Mouse (Mus musculus) liver, embryonic 14.5 days (tissue): ENCODE measurements around the gene Plekhj1. TPM values are rescaled to one million over a fixed set of nuclear protein-coding genes. Genes with fewer than 3 reads are reported as not detected.

Source experiments
- ATAC-seq: fragments of 200-750 bp; cut with Nextera tagmentation; 2 replicates; pipeline ENCODE4 v1.8.0; 2017; ENCODE audit warnings: moderate number of reproducible peaks, mild to moderate bottlenecking, moderate library complexity; ENCODE audit not compliant: insufficient read depth
- DNase-seq, 3 experiments: peaks; one replicate each; pipeline ENCODE4 v3.0.0-alpha.2; 2012 to 2013; ENCODE audit warnings: low read depth in 3 of 3, low spot score in 3 of 3
- H3K27ac ChIP-seq: fragments of 300-500 bp; sonication (generic); 2 replicates; pipeline ENCODE4 v1.5.1; 2014; ENCODE audit warnings: moderate library complexity, mild to moderate bottlenecking, control low read depth, inconsistent platforms
- H3K27me3 ChIP-seq: fragments of 300-500 bp; sonication (generic); 2 replicates; pipeline ENCODE4 v1.6.1; 2014; ENCODE audit warnings: mild to moderate bottlenecking, low read length, moderate library complexity; ENCODE audit not compliant: control insufficient read depth, insufficient read depth
- H3K36me3 ChIP-seq: fragments of 300-500 bp; sonication (generic); replicated peaks from 2 replicates; pipeline ENCODE4 v1.6.1; 2014; ENCODE audit warnings: low read depth; ENCODE audit not compliant: control insufficient read depth, insufficient read depth
- H3K4me1 ChIP-seq, 2 experiments: fragments of 200-500 bp in 1 of 2; fragments of 300-500 bp in 1 of 2; sonication (generic) in 1 of 2; replicated peaks; 2 replicates each; pipeline ENCODE4 v1.6.1; 2012 to 2014; ENCODE audit warnings: antibody characterized with exemption in 1 of 2, inconsistent platforms in 1 of 2, low read length in 1 of 2; ENCODE audit not compliant: control insufficient read depth in 2 of 2, insufficient read depth in 2 of 2
- H3K4me2 ChIP-seq: fragments of 300-500 bp; sonication (generic); 2 replicates; pipeline ENCODE4 v1.6.1; 2014; ENCODE audit warnings: low read depth, mild to moderate bottlenecking, control low read depth, moderate library complexity
- H3K4me3 ChIP-seq, 2 experiments: fragments of 200-500 bp in 1 of 2; fragments of 300-500 bp in 1 of 2; sonication (generic) in 1 of 2; 2 replicates each; pipeline ENCODE4 v1.5.1; 2012 to 2014; ENCODE audit warnings: low read depth in 2 of 2, low read length in 2 of 2, mild to moderate bottlenecking in 2 of 2, control low read depth in 1 of 2, inconsistent platforms in 1 of 2, moderate library complexity in 1 of 2; ENCODE audit not compliant: insufficient read depth in 1 of 2
- H3K9ac ChIP-seq: fragments of 300-500 bp; sonication (generic); replicated peaks from 2 replicates; pipeline ENCODE4 v1.6.1; 2014; ENCODE audit warnings: mild to moderate bottlenecking, control low read depth, moderate library complexity
- H3K9me3 ChIP-seq: fragments of 300-500 bp; sonication (generic); 2 replicates; pipeline ENCODE4 v1.6.1; 2016; ENCODE audit warnings: low read length, mixed read lengths; ENCODE audit not compliant: control insufficient read depth
- CTCF ChIP-seq: IDR thresholded peaks from 2 replicates; pipeline ENCODE4 v1.5.1; 2016; ENCODE audit warnings: antibody characterized with exemption, low read depth, control low read depth
- EP300 ChIP-seq: IDR thresholded peaks from 2 replicates; pipeline ENCODE4 v1.6.1; 2016; ENCODE audit warnings: antibody characterized with exemption, low read depth
- WGBS: fragments of 180-500 bp; shearing (Covaris S2); extraction: QIAGEN DNeasy Blood & Tissue Kit; methylation state at CpG from one replicate; pipeline ENCODE4 v1.1.7; 2014; ENCODE audit not compliant: insufficient replicate concordance; 5-methylcytosine and 5-hydroxymethylcytosine counted together
- microRNA counts: library from miRNA; unstranded; fragments of <30 nt; microRNA quantifications from one replicate; lab custom pipeline; 2016
- microRNA-seq: library from miRNA; unstranded; fragments of <30 nt; microRNA quantifications from one replicate; pipeline ENCODE4, GENCODE M21; 2016
- polyA plus RNA-seq, 2 experiments: library from polyadenylated mRNA; depleted of rRNA in 1 of 2; stranded (reverse) in 1 of 2; unstranded in 1 of 2; fragments of >200 nt; fragmentation: Nextera tagmentation in 1 of 2; extraction: Ambion mirVana in 1 of 2; gene quantifications; 2 replicates each; pipeline versions ENCODE4 v1.2.1 to v1.2.3; 2012 to 2014

The Plekhj1 gene
- polyA plus RNA-seq, 2 experiments = 46.7 to 77.0 TPM

DNA sequence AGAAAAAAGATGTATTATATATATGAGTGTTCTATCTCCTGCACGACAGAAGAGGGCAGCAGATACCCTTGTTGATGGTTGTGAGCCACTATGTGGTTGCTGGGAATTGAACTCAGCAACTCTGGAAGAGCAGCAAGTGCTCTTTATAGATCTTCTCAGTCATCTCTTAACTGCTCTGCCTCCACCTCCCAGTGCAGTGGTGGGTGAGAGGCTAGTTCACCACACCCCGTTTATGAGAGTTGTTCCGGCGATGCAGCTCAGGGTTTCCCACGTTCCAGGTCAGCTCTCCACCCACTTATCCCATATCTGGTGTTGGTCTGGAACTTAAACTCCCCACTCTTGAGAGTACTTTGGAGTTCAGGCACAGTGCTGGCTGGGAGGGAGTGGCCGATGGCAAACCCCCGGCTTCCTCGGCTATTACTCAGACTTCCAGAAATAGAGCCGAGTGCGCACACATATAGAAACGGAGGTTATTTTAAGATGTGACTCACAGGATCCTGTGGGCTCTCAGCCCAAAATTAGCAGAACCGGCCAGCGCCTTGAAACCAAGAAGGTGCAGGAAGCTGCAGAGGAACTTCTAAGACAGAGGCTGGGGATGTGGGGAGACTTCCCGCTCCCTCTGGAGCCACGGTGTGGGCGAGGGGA is 47.1 kb downstream of the Plekhj1 start:
- Histone ChIP-seq H3K4me1 (peaks cover 17 to 19% of the 10 kb centered on the region in 2 experiments), H3K4me3 (peak overlapping the region; percentile 8 to 34), H3K9ac (peak overlapping the region; percentile 23), H3K4me2 (peak overlapping the region; percentile 76), H3K36me3 (no peaks in the 10 kb centered on the region), H3K27ac (peak overlapping the region; percentile 12; the same call in 1 of the 2 replicates), H3K27me3 (no peaks in the 10 kb centered on the region), H3K9me3 (no peaks in the 10 kb centered on the region)
- 2% methylated on average over 16 of the region's 16 CpGs for WGBS
- ATAC-seq = no peak
- no peak for DNase-seq
- TF ChIP-seq CTCF (peak; percentile 64), EP300 (no peak)

DNA sequence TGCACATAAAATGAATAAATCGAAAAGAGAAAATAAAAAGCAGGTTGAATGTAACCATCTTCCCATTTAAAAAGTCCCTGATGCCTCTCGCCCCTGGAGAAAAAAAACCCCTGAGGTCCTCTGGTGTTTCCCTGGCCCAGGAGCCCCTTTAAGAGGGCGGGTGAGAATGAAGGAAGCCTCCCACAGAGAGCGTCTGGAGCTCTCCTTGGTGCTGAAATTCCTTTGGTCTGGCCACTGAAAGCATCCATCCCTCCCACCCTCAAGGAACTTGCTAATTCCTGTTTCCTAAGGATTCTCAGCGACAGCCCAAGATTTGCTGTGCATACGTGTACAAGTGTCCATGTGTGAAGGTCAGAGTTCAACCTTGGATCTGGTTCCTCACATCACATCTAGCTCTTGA is 49.8 kb downstream of the Plekhj1 start:
- DNase-seq (peak in 2 of 3 experiments; percentile 57 to 58), ATAC-seq (no peak)
- H3K9me3 ChIP-seq = no peaks in the 10 kb centered on the region
- no peak overlapping the region for H3K9ac ChIP-seq
- no peaks in the 10 kb centered on the region for H3K36me3 ChIP-seq
- H3K27ac ChIP-seq = no peak overlapping the region
- WGBS = 8% methylated on average over 6 of the region's 6 CpGs
- H3K27me3 ChIP-seq = no peaks in the 10 kb centered on the region
- TF ChIP-seq CTCF = no peak
- no peak for TF ChIP-seq EP300
- no peak overlapping the region for H3K4me3 ChIP-seq
- peaks cover 21 to 26% of the 10 kb centered on the region in 2 experiments for H3K4me1 ChIP-seq
- H3K4me2 ChIP-seq = no peak overlapping the region

DNA sequence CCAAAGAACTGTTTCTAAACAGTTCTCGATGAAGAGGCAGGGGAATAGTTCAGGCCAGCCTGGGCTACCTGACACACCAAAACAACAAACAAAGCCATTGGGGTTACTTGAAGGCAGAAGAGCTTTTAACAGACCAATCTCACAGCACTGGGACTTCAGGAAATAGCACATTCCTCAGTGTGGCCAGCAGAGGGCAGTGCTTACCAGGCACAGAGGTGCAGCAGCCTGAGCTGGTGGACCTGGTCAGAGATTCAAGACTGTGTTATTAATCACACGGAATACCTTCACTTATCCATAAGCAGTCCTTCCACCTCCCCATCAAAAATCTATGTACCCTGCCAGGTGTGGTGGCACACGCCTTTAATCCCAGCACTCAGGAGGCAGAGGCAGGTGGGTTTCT is 51.0 kb downstream of the Plekhj1 start:
- no peaks in the 10 kb centered on the region for H3K36me3 ChIP-seq
- WGBS = 8% methylated on average over 3 of the region's 3 CpGs
- H3K27me3 ChIP-seq = no peaks in the 10 kb centered on the region
- H3K4me1 ChIP-seq = peaks cover 21 to 25% of the 10 kb centered on the region in 2 experiments
- no peak overlapping the region for H3K27ac ChIP-seq
- H3K4me2 ChIP-seq = no peak overlapping the region
- no peaks in the 10 kb centered on the region for H3K9me3 ChIP-seq
- DNase-seq (peak; percentile 57 to 64 (median 62)), ATAC-seq (no peak)
- no peak overlapping the region for H3K4me3 ChIP-seq
- no peak overlapping the region for H3K9ac ChIP-seq
- TF ChIP-seq EP300 = no peak
- peak; percentile 98 for TF ChIP-seq CTCF

MicroRNA genes within 50 kb of the gene (microRNA counts, 519-probe panel; counts per million panel counts)
- 69.9 counts per million for microRNA mmu-miR-1982 (lab: Ali Mortazavi, UCI)

Small RNAs within 50 kb of the gene (microRNA-seq; reads per million reads assigned to microRNA genes)
- 4.6 reads per million, percentile 4 among the genes with 10 or more reads in this experiment for gene Mir1982

Other genes with a start within 250 kb of the Plekhj1 start
- 19.1 and 24.8 TPM in 2 replicates for gene Rexo1, start 237.1 kb downstream of the Plekhj1 start, polyA plus RNA-seq (2012; rRNA removed)
- gene Rexo1, start 237.1 kb downstream of the Plekhj1 start, polyA plus RNA-seq (2014; fragmentation: Nextera tagmentation; extraction: Ambion mirVana) = 10.7 and 14.0 TPM in 2 replicates
- gene Klf16, start 221.3 kb downstream of the Plekhj1 start, polyA plus RNA-seq (2012; rRNA removed) = 12.5 and 13.8 TPM in 2 replicates
- 10.6 and 12.3 TPM in 2 replicates for gene Klf16, start 221.3 kb downstream of the Plekhj1 start, polyA plus RNA-seq (2014; fragmentation: Nextera tagmentation; extraction: Ambion mirVana)
- gene Abhd17a, start 208.3 kb downstream of the Plekhj1 start, polyA plus RNA-seq (2012; rRNA removed) = 41.2 and 51.0 TPM in 2 replicates
- 55.0 and 63.4 TPM in 2 replicates for gene Abhd17a, start 208.3 kb downstream of the Plekhj1 start, polyA plus RNA-seq (2014; fragmentation: Nextera tagmentation; extraction: Ambion mirVana)
- 22.0 and 27.6 TPM in 2 replicates for gene Scamp4, start 195.8 kb downstream of the Plekhj1 start, polyA plus RNA-seq (2012; rRNA removed)
- gene Scamp4, start 195.8 kb downstream of the Plekhj1 start, polyA plus RNA-seq (2014; fragmentation: Nextera tagmentation; extraction: Ambion mirVana) = 34.6 and 39.8 TPM in 2 replicates
- 6.3 and 6.4 TPM in 2 replicates for gene Adat3, start 195.7 kb downstream of the Plekhj1 start, polyA plus RNA-seq (2012; rRNA removed)
- 3.8 and 4.9 TPM in 2 replicates for gene Adat3, start 195.7 kb downstream of the Plekhj1 start, polyA plus RNA-seq (2014; fragmentation: Nextera tagmentation; extraction: Ambion mirVana)
- gene Gm49322, start 192.6 kb downstream of the Plekhj1 start, polyA plus RNA-seq (2012; rRNA removed) = 1.2 and 1.3 TPM in 2 replicates
- gene Gm49322, start 192.6 kb downstream of the Plekhj1 start, polyA plus RNA-seq (2014; fragmentation: Nextera tagmentation; extraction: Ambion mirVana) = 0.19 and 0.28 TPM in 2 replicates
- gene Csnk1g2, start 175.8 kb downstream of the Plekhj1 start, polyA plus RNA-seq (2012; rRNA removed) = 46.9 and 51.3 TPM in 2 replicates
- gene Csnk1g2, start 175.8 kb downstream of the Plekhj1 start, polyA plus RNA-seq (2014; fragmentation: Nextera tagmentation; extraction: Ambion mirVana) = 25.5 and 27.0 TPM in 2 replicates
- gene Btbd2, start 141.6 kb downstream of the Plekhj1 start, polyA plus RNA-seq (2012; rRNA removed) = 8.2 and 11.3 TPM in 2 replicates
- gene Btbd2, start 141.6 kb downstream of the Plekhj1 start, polyA plus RNA-seq (2014; fragmentation: Nextera tagmentation; extraction: Ambion mirVana) = 8.6 and 12.0 TPM in 2 replicates
- 59.7 and 69.1 TPM in 2 replicates for gene Mknk2, start 120.5 kb downstream of the Plekhj1 start, polyA plus RNA-seq (2012; rRNA removed)
- gene Mknk2, start 120.5 kb downstream of the Plekhj1 start, polyA plus RNA-seq (2014; fragmentation: Nextera tagmentation; extraction: Ambion mirVana) = 58.7 and 74.3 TPM in 2 replicates
- gene Mob3a, start 96.6 kb downstream of the Plekhj1 start, polyA plus RNA-seq (2012; rRNA removed) = 13.0 and 15.8 TPM in 2 replicates
- gene Mob3a, start 96.6 kb downstream of the Plekhj1 start, polyA plus RNA-seq (2014; fragmentation: Nextera tagmentation; extraction: Ambion mirVana) = 14.2 and 16.0 TPM in 2 replicates
- gene Izumo4, start 96.4 kb downstream of the Plekhj1 start, polyA plus RNA-seq (2012; rRNA removed) = 9.9 and 11.3 TPM in 2 replicates
- gene Izumo4, start 96.4 kb downstream of the Plekhj1 start, polyA plus RNA-seq (2014; fragmentation: Nextera tagmentation; extraction: Ambion mirVana) = 4.0 and 6.0 TPM in 2 replicates
- gene Ap3d1, start 56.4 kb downstream of the Plekhj1 start, polyA plus RNA-seq (2012; rRNA removed) = 24.5 and 26.2 TPM in 2 replicates
- gene Ap3d1, start 56.4 kb downstream of the Plekhj1 start, polyA plus RNA-seq (2014; fragmentation: Nextera tagmentation; extraction: Ambion mirVana) = 20.1 and 22.4 TPM in 2 replicates
- 11.5 and 11.6 TPM in 2 replicates for gene Dot1l, start 43.4 kb downstream of the Plekhj1 start, polyA plus RNA-seq (2012; rRNA removed)
- gene Dot1l, start 43.4 kb downstream of the Plekhj1 start, polyA plus RNA-seq (2014; fragmentation: Nextera tagmentation; extraction: Ambion mirVana) = 7.1 and 8.3 TPM in 2 replicates
- 26.1 and 35.6 TPM in 2 replicates for gene Sf3a2, start 428 bp downstream of the Plekhj1 start, polyA plus RNA-seq (2012; rRNA removed)
- 36.1 and 40.7 TPM in 2 replicates for gene Sf3a2, start 428 bp downstream of the Plekhj1 start, polyA plus RNA-seq (2014; fragmentation: Nextera tagmentation; extraction: Ambion mirVana)
- gene Amh, start 6.6 kb upstream of the Plekhj1 start, polyA plus RNA-seq (2012; rRNA removed) = 0.31 and 0.36 TPM in 2 replicates
- 0.08 TPM in 1 of 2 replicates, not detected in the other for gene Amh, start 6.6 kb upstream of the Plekhj1 start, polyA plus RNA-seq (2014; fragmentation: Nextera tagmentation; extraction: Ambion mirVana)
- 0.15 TPM in 1 of 2 replicates, not detected in the other for gene Jsrp1, start 14.9 kb upstream of the Plekhj1 start, polyA plus RNA-seq (2012; rRNA removed)
- gene Jsrp1, start 14.9 kb upstream of the Plekhj1 start, polyA plus RNA-seq (2014; fragmentation: Nextera tagmentation; extraction: Ambion mirVana) = not detected in 2 replicates
- 673 and 795 TPM in 2 replicates for gene Oaz1, start 28.0 kb upstream of the Plekhj1 start, polyA plus RNA-seq (2012; rRNA removed)
- gene Oaz1, start 28.0 kb upstream of the Plekhj1 start, polyA plus RNA-seq (2014; fragmentation: Nextera tagmentation; extraction: Ambion mirVana) = 1,285 and 1,384 TPM in 2 replicates
- 0.01 TPM in 1 of 2 replicates, not detected in the other for gene Lingo3, start 45.4 kb upstream of the Plekhj1 start, polyA plus RNA-seq (2012; rRNA removed)
- 0.04 TPM in 1 of 2 replicates, not detected in the other for gene Lingo3, start 45.4 kb upstream of the Plekhj1 start, polyA plus RNA-seq (2014; fragmentation: Nextera tagmentation; extraction: Ambion mirVana)
- 196 and 215 TPM in 2 replicates for gene Lsm7, start 56.6 kb upstream of the Plekhj1 start, polyA plus RNA-seq (2012; rRNA removed)
- gene Lsm7, start 56.6 kb upstream of the Plekhj1 start, polyA plus RNA-seq (2014; fragmentation: Nextera tagmentation; extraction: Ambion mirVana) = 178 and 181 TPM in 2 replicates
- gene Sppl2b, start 56.6 kb upstream of the Plekhj1 start, polyA plus RNA-seq (2012; rRNA removed) = 76.1 and 82.4 TPM in 2 replicates
- 34.7 and 44.5 TPM in 2 replicates for gene Sppl2b, start 56.6 kb upstream of the Plekhj1 start, polyA plus RNA-seq (2014; fragmentation: Nextera tagmentation; extraction: Ambion mirVana)
- gene Tmprss9, start 73.2 kb upstream of the Plekhj1 start, polyA plus RNA-seq (2012; rRNA removed) = 0.05 and 0.06 TPM in 2 replicates
- gene Tmprss9, start 73.2 kb upstream of the Plekhj1 start, polyA plus RNA-seq (2014; fragmentation: Nextera tagmentation; extraction: Ambion mirVana) = not detected in 2 replicates
- 114 and 145 TPM in 2 replicates for gene Timm13, start 102.3 kb upstream of the Plekhj1 start, polyA plus RNA-seq (2012; rRNA removed)
- 201 and 208 TPM in 2 replicates for gene Timm13, start 102.3 kb upstream of the Plekhj1 start, polyA plus RNA-seq (2014; fragmentation: Nextera tagmentation; extraction: Ambion mirVana)
- 9.5 and 11.3 TPM in 2 replicates for gene Lmnb2, start 119.6 kb upstream of the Plekhj1 start, polyA plus RNA-seq (2012; rRNA removed)
- 2.8 and 3.2 TPM in 2 replicates for gene Lmnb2, start 119.6 kb upstream of the Plekhj1 start, polyA plus RNA-seq (2014; fragmentation: Nextera tagmentation; extraction: Ambion mirVana)
- gene Gadd45b, start 131.4 kb upstream of the Plekhj1 start, polyA plus RNA-seq (2012; rRNA removed) = 1.3 and 1.9 TPM in 2 replicates
- 2.0 and 2.7 TPM in 2 replicates for gene Gadd45b, start 131.4 kb upstream of the Plekhj1 start, polyA plus RNA-seq (2014; fragmentation: Nextera tagmentation; extraction: Ambion mirVana)
- 0.19 and 0.25 TPM in 2 replicates for gene Gng7, start 216.3 kb upstream of the Plekhj1 start, polyA plus RNA-seq (2012; rRNA removed)
- gene Gng7, start 216.3 kb upstream of the Plekhj1 start, polyA plus RNA-seq (2014; fragmentation: Nextera tagmentation; extraction: Ambion mirVana) = 0.23 and 0.33 TPM in 2 replicates
- gene Diras1, start 227.0 kb upstream of the Plekhj1 start, polyA plus RNA-seq (2012; rRNA removed) = 0.05 TPM in 1 of 2 replicates, not detected in the other
- gene Diras1, start 227.0 kb upstream of the Plekhj1 start, polyA plus RNA-seq (2014; fragmentation: Nextera tagmentation; extraction: Ambion mirVana) = not detected in 2 replicates
- 4.2 and 4.4 TPM in 2 replicates for gene Slc39a3, start 238.8 kb upstream of the Plekhj1 start, polyA plus RNA-seq (2012; rRNA removed)
- gene Slc39a3, start 238.8 kb upstream of the Plekhj1 start, polyA plus RNA-seq (2014; fragmentation: Nextera tagmentation; extraction: Ambion mirVana) = 2.7 and 3.2 TPM in 2 replicates